Mouse (Mus musculus) fibroblast of lung, adult 2 months (primary cell): ENCODE results near the gene Zfp563.
A peak's percentile ranks its signal among the peaks of the same experiment; 100 is the strongest.

Experiments
- DNase-seq: peaks from one replicate; pipeline ENCODE4 v3.0.0-alpha.2; 2011; ENCODE audit warnings: low read depth

Gene Zfp563

DNA sequence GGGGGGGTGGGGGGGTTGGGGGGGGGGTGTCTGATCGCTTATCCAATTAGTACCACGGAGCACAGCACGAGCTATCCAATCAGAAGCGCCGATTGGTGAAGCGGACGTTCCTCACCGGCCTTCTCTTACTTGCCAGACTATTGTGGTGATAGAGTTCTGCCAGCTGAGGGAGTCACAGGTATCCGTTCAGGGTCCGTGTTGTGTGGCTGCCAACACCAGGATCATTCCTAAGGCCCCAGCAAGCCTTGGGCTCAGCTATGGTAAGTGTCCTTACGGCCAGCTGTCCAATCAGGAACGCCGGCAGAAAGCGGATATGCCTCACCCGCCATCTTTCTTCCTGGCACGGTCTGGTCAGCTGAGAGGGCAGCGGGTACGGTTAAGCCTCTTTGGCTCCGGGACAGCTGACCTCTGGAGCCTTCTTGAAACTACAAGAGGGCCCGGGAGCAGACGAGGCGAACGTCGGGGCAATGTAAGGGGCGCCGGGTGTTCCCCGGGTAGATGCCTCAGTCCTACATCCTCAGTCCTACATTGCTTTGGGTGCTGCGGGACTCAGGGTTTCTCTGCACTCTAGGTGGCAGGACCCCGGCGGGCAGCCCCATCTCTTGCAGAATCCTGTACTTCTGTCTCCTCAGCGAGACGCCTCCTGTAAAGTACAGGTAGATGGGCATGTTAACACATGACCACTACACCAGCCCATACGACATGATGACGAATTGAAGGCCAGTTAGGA is at the start of gene Zfp563:
Gene Zfp563, plus strand, starts transcription at position 91 of the 730 bp plus-strand sequence.
- peak; percentile 94 for DNase-seq

DNA sequence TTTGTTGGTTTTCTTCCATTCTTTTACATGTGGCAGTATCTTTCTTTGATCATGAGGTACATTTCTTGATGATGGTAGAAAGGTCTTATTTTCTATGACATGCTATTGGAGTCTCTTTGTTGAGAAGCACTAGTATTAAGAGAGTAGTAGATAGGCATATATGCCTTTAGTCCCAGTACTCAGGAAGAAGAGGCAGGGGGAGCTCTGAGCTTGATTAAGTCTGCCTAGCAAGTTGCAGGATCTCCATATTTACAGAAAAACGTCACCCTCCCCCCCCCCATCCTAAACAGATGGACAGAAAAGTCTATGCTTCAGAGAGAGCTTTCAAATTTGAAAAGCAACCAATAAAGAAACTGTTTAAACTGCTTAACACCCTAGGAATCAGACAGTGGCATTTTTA is 30.3 kb upstream of the Zfp563 start:
- no peak for DNase-seq

DNA sequence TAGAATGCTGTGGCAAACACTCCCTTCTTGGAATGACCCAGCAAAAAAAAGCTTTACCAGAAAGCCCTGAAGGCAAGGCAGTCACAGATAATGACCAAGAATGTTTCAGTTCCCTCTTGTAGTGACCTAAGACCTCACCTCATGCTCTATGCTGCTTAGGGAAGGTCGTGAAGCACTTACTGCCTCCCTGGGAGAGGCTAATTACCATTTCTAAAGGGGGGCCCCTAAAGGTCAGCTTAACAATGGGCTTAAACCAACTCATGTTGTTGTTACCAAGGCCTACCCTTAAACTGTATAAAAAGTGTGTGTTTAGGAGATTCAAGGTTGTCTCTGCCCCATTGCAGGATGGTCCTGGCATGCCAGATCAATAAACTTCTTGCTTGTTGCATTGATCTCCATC is 26.1 kb upstream of the Zfp563 start:
- no peak for DNase-seq

DNA sequence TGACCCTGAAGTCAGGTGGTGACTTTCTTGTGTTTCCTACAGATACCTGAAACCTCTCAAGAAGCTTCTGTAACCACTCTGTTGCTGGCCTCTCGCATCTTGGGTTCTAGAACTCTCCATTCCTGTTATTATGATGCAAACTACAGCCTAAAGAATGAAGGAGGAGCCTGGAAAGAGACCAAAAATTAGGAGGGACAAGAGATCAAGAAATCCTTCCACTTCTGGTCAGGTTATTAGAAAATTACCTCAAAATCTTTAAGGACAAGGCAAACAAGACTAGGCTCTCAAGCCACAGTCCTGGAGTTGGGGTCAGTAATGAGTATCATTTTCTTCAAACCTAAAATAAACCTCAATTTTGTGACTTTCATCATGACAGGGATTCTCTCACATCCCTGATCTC is 21.2 kb upstream of the Zfp563 start, which contains the start of gene 4921501E09Rik:
Gene 4921501E09Rik, minus strand, starts transcription at position 101 of the 400 bp plus-strand sequence.
- DNase-seq, result no peak

DNA sequence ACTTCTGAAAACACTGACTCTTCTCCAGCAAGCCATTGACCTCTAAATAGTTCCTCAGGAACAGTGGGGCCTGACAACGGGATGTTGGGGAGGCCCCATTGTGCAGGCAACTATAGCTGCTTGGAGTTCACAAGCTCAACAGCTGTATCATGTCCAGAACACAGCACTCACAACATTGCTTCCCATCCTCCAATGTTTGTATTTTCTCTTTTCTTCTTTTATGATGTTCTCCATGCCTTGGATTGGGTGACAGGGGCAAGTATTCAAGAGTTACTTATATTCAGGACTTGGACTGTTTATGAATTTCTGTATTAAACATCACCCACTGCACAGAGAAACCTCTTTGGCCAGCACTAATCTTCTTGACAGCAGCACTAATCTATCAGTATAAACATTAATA is 2.5 kb downstream of the Zfp563 start:
- DNase-seq, result no peak

DNA sequence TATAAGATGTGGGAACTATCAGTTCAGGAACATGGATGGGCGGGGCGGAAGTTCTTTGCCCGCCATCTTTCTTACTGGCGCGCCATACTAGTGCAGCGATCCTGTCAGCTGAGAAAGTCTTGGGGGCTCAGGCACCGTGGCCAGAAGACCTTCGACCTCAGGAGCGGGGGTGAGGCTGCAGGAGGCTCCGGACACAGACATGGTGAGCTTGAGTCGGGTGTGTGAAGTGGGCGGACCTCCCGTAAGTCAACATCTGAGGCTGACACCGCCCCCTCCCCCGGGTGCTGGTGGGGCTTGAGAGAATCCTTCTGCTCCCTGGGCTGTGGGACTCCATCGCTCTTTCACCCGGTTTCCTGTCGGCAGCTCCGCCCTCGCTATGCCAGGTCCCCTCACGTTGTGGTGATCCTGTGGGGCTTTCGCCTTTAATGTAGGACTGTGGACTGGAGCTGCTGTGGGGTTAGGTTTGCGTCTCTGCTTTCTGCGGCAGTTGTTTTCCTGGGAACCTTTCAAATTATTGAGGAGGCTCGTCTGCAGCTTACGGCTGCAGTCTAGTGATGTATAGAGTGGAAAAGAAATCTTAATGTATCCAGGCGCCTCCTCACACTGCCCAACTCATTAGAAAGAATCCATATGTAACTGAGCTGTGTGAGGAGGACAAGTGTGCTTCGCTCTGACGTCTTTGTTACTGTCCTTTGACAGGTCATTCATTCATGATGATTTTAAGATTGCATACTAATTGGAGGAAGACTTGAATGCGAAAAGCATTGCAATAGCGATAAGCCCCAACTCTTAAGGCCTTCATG is 3.5 kb downstream of the Zfp563 start:
- peak; percentile 51 for DNase-seq

DNA sequence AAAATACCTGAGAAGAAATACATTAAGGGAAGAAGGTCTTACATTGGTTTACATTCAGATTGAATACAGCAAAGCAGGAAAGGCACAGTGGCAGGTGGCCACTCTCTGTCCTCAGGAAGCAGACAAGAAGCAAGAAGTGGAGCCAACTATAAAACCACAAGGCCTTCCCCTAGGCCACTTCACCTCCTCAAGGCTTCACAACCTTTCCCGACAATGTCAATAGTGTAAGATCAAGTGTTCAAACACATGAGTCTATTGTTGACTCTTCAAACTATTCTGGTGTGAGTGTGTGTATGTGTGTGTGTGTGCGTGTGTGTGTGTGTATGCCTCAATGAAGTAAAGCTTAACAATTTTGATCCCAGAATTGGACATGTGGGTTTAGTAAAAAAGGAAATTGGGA is 8.3 kb downstream of the Zfp563 start:
- DNase-seq, result no peak

DNA sequence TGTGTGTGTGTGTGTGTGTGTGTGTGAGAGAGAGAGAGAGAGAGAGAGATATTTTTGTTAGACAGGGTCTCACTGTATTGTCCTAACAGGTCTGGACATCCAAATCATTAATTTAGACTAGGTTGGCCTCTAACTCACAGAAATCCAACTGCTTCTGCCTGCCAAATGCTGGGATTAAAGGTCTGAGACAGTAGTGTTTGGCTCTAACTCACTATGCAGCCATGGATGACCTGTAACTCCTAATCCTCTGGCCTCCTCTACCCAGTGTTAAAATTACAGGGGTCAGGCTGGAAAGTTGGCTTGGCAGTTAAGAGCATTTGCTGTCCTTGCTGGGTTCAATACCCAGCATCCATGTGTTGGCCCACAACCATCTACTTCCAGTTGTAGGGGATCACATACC is 35.4 kb downstream of the Zfp563 start:
- DNase-seq, result no peak

DNA sequence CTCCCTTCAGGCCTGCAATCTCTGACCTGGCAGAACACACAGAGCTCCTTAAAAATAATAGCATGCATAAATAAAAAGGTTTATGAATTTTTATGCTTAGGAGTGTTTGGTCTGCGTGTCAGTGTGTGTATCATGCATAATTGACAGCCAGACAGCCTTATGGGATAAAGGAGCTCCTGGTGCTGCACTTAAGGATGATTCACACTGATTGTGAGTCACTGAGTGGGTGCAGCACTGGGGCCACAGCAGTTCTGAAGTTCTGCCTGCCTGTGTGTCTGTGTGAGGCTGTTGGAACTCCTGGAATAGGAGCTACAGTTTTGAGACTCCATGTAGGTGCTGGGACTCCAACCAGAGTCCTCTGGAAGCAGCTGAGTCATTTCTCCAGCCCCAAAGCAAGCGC is 37.1 kb downstream of the Zfp563 start:
- DNase-seq, result no peak

DNA sequence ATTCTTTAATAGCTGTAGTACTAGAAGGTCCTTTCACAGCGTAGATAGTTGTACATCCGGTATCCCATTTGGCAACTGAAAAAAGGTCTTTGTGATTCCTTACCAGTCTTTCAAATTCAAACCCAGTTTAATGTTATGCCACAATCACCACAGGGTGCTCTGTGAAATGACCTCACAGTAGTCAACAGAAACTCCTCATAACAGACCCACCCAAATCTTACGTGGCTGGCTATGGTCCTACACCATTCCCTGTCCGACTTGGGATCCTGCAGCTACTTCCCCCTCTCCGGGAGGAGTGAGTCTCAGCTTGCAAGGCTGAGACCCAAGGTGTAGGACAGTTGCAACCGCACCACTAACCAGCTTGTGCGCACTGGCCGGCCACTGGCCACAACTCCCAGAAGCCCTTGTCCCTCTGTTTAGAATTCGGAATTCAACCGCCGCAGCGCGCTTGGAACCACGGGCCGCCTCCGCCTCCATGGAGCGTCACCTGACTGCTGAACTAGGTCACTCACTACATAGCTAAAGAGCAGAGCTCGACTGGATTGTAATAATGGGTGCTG is 50.2 kb downstream of the Zfp563 start, which contains the start of gene Morc2b:
Gene Morc2b, minus strand, starts transcription at position 423 of the 560 bp plus-strand sequence.
- no peak for DNase-seq
